Mouse (Mus musculus) liver, postnatal 0 days (tissue): ENCODE data around the gene Rce1.

ENCODE experiments used
- CTCF ChIP-seq: sonication (generic); IDR thresholded peaks from 2 replicates; pipeline ENCODE4 v1.5.1; 2016; ENCODE audit warnings: antibody characterized with exemption, low read depth
- EP300 ChIP-seq: IDR thresholded peaks from 2 replicates; pipeline ENCODE4 v1.6.1; 2016; ENCODE audit warnings: antibody characterized with exemption, low read depth, mild to moderate bottlenecking

DNA sequence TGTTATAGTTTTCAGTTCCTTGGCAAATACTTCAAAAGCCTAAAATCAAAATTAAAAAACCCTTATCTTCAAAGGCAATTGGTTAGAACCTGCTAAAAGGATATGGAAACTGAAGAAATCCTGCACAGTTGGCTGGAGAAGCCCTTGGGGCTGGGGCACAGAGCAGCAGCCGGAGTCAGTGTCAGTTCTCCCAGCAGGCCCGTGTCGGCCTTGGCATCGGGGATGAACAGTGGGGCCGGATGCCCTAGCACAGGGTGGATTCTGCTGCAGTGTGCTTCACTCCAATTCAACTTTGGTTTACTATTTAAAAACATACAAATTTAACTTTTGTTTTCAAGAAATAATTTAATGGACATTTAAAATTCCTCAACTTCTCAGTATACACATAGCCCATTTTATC lies 32.7 kb upstream of the Rce1 start:
- TF ChIP-seq EP300 (no peak), CTCF (no peak)
